Mouse (Mus musculus) kidney, adult 8-10 months (tissue): ENCODE measurements at regions not wholly inside any gene's neighbourhood (a gene's known extent, or its start where the extent isn't known, plus 50 kb on each side); places are given as distances from the start of the nearest gene placed in this dataset.

Source experiments
- DNase-seq, 2 experiments: peaks; one replicate each; pipeline ENCODE4 v3.0.0; 2022

DNA sequence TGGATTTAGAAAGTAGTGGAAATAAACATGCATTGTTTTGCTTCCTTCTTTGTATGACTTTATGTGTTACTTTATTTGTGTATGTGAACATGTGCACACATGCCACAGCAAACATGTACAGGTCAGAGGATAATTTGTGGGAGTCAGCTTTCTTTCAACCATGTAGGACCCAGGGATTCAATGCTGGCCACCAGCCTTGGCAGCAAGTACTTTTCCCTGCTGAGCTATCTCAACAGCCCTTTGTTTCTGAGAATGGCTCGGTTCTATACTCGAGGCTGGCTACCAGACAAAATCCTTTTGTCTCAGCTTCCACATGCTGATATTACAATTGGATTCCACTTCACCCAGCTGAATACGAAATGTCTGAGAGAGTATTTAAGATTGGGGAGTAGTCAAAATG, 349.9 kb downstream of the Zfp619 start:
- DNase-seq, result no peak

- DNase-seq, result peak in 1 of 2 experiments; percentile 2
Measured at GRCm38 (mm10) chr7:39882113-39882512, 364.5 kb downstream of the Zfp619 start.

DNA sequence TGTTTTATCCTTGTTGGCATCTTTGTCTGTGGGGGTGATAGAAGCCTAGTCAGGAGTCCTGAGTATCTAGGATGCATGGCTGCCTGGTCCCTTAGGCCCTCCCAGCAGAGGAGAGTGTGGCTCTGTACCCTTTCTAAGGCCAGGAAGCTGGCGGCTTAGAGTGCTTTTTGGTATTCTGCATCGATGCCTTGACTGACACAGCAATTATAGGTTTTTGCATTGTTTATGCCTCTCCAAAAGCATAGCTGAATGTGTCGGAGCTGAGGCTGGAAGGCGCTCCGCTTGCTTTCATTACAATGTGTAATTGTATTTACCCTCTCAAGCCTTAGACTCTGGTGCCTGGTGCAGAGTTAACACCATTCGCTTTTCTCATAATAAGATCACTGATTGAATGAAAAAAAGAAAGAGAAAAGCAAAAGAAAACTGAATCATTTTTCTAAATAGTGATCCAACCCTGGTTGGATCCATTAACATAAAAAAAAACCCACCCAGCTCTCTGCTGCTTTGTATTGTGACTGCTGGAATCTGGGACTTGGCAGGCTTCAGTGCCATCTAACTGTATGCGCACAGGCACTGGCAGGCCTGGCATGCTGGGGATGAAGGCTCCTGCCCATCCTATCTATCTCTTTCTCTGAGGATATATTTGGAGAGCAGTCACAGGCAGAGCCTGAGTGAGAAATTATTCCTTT, 376.8 kb downstream of the Zfp619 start:
- no peak for DNase-seq

DNA sequence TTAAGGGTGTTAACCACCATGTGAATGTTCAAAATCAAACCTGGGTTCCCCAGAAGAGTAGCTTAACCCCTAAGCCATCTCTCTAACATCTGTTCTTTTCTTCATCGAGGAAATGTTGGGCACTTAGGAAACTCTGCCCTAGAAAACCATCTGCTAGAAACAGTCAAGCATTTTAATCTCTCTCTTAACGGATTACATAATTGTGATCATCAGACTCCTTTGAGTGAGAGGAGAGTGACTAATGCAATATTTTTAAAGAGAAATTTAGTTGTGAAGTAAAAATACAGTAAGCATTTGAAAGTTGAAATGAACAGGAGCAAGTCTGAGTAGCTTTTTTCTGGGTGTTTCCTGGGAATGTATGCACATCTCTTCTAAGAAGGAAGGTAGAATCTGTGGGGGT, 379.4 kb downstream of the Zfp619 start:
- DNase-seq, result no peak

DNA sequence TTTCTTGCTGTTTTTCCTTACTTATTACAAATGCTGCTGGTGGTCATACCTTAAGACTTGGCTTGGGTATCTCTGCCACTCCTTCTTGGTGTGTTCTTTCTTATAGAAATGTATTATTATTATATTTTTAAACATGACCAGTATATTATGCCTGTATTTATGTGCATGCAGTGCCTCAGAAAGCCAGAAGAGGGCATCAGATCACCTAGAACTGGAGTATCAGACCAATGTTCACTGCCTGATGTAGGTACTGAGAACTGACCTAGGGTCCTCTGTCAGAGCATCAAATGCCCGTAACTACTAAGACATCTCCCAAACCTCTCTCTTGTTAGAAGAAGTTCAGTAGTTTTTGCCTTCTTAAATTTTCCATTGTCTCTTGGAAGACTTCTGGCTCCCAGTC, 380.7 kb downstream of the Zfp619 start:
- DNase-seq, result peak in 1 of 2 experiments; percentile 12

- no peak for DNase-seq
Measured at GRCm38 (mm10) chr7:39933946-39934345, 416.4 kb downstream of the Zfp619 start.

GRCm38 (mm10) chr7:39937262-39937661, 419.7 kb downstream of the Zfp619 start:
- DNase-seq, result no peak

GRCm38 (mm10) chr7:39942262-39942900, 424.8 kb downstream of the Zfp619 start:
- no peak for DNase-seq

DNA sequence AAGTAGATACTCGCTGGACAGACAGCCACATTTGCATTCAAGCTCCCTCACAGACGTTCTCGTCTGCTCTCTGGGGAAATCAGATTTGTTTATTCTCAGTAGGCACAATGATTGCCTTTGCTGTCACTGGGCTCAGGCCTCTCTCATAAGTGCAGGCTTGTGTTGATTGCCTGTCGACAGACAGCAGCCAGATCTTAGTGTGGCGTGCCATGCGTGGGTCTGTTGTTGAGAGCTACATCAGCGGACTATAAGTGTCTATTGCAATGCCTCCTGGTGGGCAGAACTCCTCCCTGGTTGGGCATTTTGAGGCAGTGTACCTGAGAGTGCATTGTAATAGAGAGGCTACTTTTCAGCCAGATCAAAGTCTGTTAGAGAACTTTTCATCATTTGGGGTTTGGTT, 436.5 kb downstream of the Zfp619 start:
- DNase-seq, result no peak

- DNase-seq, result no peak
Measured at GRCm38 (mm10) chr7:39954931-39955330, 437.4 kb downstream of the Zfp619 start.

GRCm38 (mm10) chr7:39978121-39978520, 460.6 kb downstream of the Zfp619 start:
- DNase-seq, result no peak

DNA sequence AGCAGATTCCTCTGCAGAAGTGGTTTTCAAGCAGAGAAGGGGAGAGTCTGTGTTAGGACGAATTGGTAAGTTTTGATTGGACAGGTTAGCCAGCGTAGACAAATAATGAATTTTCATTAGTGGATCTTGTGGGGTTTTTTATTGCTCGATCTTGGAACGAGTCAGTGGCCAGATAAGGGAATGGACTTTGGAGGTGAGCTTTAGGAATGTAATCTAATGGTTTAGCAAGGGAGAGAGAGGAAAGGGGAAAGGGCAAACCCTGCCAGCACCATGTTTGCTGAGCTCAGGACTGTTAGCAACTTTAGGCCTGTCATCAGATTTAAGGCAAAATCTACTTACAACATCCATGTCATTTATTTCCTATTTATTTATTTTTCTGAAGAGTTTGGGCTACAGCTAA, 464.1 kb downstream of the Zfp619 start:
- no peak for DNase-seq
